Mouse (Mus musculus) layer of hippocampus, postnatal 36 days (tissue): ENCODE results near the gene Patl2. TPM values are rescaled to one million over a fixed set of nuclear protein-coding genes. Genes with fewer than 3 reads are reported as not detected.
"Not testable (repeated sequence)": the region's sequence is repeated elsewhere in the genome, so short reads cannot be mapped to it uniquely, and the experiment has no call there.

ENCODE experiments used
- DNase-seq, 2 experiments: peaks; one replicate each; pipeline ENCODE4 v3.0.0; 2022
- total RNA-seq, 2 experiments: library from RNA; stranded (reverse); gene quantifications; 2 replicates each; pipeline ENCODE4 v1.2.3; 2021

The Patl2 gene
- total RNA-seq, 2 experiments from 2014 or later = 0.12 TPM; not detected in 1

GRCm38 (mm10) chr2:122141332-122141967 lies 44.5 kb downstream of the Patl2 start:
- no peak for DNase-seq

- DNase-seq = no peak
These were observed 45.2 kb downstream of the Patl2 start for GRCm38 (mm10) chr2:122140815-122141214.

GRCm38 (mm10) chr2:122137839-122138465 lies 48.0 kb downstream of the Patl2 start:
- no peak for DNase-seq

GRCm38 (mm10) chr2:122132618-122133017 lies 53.4 kb downstream of the Patl2 start:
- no peak for DNase-seq

GRCm38 (mm10) chr2:122132078-122132477 lies 53.9 kb downstream of the Patl2 start:
- no peak for DNase-seq

- DNase-seq = no peak
These were observed 58.4 kb downstream of the Patl2 start for GRCm38 (mm10) chr2:122127635-122128034.

- DNase-seq = no peak
These were observed 59.1 kb downstream of the Patl2 start for GRCm38 (mm10) chr2:122126765-122127347.

- no peak for DNase-seq
These were observed 60.1 kb downstream of the Patl2 start for GRCm38 (mm10) chr2:122125680-122126572.

- peak; percentile 98 to 99 for DNase-seq
These were observed 67.7 kb downstream of the Patl2 start, which contains the start of gene Spg11 for GRCm38 (mm10) chr2:122117961-122118958. Spg11 (minus strand) TSS chr2:122118386.

- no peak for DNase-seq
These were observed 69.1 kb downstream of the Patl2 start for GRCm38 (mm10) chr2:122116888-122117287.

- no peak for DNase-seq
These were observed 76.3 kb downstream of the Patl2 start for GRCm38 (mm10) chr2:122109714-122110113.

GRCm38 (mm10) chr2:122108101-122108500 lies 77.9 kb downstream of the Patl2 start:
- no peak for DNase-seq

GRCm38 (mm10) chr2:122102070-122102469 lies 83.9 kb downstream of the Patl2 start:
- no peak for DNase-seq

GRCm38 (mm10) chr2:122097686-122098085 lies 88.3 kb downstream of the Patl2 start:
- DNase-seq = not testable (repeated sequence)

GRCm38 (mm10) chr2:122093844-122094243 lies 92.1 kb downstream of the Patl2 start:
- no peak for DNase-seq

GRCm38 (mm10) chr2:122086446-122086845 lies 99.5 kb downstream of the Patl2 start:
- DNase-seq = no peak

- DNase-seq = no peak
These were observed 104.1 kb downstream of the Patl2 start for GRCm38 (mm10) chr2:122081728-122082456.
